Mouse (Mus musculus) ovary, postnatal 36 days (tissue): ENCODE data around the gene Ralgapa2.

Source experiments
- DNase-seq: peaks from one replicate; pipeline ENCODE4 v3.0.0; 2022; ENCODE audit warnings: low spot score, mixed read lengths

The Ralgapa2 gene

DNA sequence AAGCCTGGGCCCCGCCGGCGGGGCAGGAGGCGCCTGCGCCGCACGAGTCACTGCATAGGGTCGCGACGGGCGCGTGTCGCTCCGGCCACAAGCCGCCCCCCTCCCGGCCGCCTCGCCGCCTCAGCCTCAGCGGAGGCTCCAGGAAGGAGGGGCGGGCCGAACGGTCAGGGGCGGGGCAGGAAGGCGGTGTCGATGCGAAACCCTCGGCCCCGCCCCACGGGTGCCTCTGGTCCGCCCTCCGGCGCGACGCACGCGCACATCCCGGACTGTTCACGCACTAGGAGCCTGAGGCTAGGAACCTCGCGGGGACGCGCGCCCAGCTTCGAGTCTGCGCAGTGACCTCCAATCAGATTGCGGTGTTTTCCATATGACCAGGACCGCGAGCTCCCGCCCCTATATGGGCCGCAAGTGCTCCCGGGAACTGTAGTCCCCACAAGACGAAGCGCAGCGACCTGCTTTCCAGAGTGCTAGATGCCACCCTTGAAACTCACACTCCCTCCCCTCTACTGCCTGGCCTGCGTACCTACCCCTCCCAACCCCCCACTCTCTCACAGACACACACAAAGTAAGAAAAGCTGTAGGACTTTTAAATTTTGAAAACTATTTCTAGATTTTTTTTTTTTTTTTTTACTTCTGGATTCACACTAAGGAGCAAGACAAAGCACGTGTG is at the start of gene Ralgapa2:
Ralgapa2 (minus strand) TSS at position 434 of the 670 bp plus-strand sequence.
- DNase-seq = peak; percentile 99

DNA sequence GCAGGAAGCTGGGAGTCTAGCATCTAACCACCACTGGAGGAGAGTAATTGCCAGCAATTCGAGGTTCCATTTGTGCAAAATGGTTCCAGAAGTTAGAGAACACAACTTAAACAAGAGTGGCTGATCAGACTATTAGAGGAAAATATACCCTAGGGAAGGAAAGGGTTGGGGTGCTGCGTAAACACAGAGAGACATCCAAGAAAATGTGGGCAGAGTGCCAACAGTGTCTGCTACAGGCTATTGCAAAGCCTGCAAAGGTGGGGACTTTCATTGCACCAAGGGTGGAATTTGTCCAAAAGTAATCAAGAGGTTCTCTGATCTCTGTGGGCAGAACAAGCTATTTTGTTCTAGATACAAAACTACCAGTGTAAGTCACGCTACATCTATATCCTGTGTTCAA is 49.4 kb upstream of the Ralgapa2 start:
- no peak for DNase-seq

DNA sequence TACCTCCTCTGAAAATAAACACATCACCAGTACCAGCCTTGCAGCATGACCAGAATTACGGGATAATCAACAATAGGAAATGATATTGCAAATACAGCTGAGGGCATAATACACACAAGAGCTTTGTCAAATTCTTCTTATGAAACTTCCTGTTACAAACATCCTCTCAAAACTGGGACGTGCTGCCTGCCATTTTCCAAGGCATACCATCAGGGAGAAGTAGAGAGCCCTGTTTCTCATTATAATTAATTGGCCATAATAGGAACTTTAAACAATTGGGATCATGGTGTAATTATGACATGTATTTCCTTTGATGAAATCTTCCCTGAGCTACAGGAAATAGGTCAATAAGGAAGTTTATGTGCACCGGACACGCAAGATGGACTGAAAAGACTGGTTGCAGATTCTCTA is 48.5 kb upstream of the Ralgapa2 start:
- no peak for DNase-seq

DNA sequence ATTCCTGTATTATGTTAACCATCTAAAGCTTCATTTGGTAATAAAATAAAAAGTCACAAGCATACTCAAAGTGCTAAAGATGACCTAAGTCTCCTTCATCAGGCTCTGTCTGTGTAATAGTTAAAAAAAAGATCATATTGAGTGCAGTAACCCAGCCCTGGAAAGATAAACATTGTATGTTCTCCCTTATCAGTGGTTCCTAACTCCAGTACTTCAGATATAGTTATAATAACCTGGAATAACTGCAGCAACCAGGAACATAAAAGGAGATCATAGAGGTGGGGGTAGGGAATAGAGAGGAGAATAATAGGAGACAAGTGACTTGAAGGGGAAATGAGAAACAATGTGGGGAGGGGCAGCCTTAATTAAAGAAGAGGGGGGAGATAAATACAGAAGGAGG is 44.0 kb upstream of the Ralgapa2 start:
- no peak for DNase-seq

DNA sequence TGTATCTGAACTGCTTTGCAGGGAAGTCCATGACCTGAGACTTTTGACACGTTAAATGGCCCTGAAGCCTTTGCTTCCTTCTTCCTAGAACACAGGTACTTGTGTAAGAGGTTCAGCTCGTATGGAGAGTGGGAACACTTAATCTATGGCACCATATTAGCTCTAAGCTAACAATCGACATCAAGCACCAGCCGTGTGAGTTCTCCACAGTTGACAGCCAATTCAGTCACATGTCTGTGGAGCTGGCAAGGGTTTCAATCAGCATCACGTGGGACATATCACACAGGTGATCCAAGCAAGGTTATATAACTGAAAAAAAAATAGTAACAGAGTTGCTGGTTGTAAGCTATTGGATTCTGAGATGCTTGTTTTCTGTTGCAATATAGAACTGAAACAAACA is 43.2 kb upstream of the Ralgapa2 start:
- no peak for DNase-seq

DNA sequence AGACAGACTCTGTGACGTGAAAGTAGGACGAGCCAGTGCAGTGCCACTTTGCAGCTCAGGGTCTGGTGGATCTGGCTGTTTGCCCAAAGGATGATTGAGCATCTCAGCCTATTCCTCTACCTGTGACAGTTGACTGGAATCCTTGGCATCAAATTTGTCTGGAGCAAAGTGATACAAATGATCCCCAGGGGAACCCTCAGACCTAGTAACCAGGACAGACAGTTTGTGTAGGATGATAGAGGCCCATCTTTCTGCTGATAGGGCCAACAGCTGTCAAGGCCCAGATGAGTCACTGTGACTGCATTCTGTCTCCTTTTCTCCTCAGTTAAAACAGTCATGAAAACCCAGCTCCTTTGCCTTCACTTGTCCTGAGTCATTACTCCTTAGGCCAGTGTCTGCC is 41.6 kb upstream of the Ralgapa2 start:
- DNase-seq = no peak

DNA sequence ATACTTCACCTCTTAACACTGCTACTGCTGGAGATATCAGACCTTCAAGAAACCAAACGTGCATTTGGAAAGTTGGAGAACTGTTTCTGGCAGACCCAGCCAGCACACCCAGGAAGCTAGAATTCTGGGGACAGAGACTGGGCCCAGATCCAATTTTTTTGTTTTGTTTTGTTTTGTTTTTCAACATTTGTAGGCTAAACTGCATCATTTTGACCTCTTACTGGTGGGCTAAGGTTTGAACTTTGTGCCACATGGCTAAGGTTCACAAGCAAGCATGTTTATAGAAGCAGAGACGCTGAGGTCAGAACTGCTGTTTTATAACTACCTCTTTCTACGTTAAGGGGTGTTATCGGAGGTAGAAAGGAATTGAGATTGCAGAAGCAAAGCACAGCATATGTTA is 39.7 kb upstream of the Ralgapa2 start:
- DNase-seq = no peak

DNA sequence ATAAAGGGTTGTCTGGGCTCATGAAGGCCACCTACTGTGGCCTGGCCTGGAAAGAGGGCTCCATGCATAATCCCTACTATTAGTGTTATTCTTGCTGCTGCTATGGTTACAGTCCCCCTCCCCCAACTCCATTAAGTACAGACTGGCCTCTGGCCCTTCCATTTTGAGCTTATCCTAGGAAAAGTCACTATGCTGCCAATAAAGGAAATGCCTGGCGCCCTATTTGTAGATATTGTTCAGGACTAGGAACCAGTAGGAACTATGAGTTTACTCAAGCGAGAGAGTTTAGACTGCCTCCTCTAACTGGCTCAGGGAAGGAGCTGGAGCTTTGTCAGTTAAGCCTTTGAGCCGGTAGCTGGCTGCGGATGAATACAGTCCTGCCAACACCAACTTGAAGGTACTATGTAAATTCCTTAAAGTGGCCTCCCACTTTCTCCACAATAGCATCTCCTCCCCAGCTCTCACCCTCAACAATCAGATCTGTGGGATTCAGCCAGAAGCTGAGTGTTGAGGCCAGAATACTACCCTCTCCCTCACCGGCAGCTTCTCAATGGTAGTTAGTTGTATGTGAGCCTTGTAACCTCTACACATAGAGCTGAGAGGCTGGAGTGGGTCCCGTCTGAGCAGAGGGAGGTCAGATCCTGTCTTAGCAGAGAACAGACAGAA is 37.1 kb upstream of the Ralgapa2 start:
- no peak for DNase-seq

DNA sequence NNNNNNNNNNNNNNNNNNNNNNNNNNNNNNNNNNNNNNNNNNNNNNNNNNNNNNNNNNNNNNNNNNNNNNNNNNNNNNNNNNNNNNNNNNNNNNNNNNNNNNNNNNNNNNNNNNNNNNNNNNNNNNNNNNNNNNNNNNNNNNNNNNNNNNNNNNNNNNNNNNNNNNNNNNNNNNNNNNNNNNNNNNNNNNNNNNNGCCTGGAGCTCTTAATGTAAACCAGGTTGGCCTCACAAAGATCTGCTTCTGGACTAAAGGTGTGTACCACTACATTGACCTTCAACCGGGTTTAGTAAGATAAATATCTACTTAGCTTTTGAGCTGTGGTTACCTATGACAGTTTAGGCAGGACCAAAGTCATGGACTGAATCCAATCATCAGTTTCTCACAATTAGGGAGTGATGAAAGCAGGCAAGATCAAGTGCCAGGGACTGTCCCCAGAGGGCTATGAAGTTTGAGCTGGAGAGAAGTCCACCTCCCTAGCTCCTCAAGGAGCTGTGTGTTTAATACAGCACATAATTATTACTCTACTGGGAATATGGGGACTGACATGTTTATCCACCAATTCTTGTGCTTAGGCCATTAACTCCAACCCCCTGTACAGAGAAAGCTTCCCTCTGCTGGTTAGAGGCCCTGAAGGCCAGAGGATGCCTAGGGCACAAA is 32.1 kb upstream of the Ralgapa2 start:
- DNase-seq = no peak

DNA sequence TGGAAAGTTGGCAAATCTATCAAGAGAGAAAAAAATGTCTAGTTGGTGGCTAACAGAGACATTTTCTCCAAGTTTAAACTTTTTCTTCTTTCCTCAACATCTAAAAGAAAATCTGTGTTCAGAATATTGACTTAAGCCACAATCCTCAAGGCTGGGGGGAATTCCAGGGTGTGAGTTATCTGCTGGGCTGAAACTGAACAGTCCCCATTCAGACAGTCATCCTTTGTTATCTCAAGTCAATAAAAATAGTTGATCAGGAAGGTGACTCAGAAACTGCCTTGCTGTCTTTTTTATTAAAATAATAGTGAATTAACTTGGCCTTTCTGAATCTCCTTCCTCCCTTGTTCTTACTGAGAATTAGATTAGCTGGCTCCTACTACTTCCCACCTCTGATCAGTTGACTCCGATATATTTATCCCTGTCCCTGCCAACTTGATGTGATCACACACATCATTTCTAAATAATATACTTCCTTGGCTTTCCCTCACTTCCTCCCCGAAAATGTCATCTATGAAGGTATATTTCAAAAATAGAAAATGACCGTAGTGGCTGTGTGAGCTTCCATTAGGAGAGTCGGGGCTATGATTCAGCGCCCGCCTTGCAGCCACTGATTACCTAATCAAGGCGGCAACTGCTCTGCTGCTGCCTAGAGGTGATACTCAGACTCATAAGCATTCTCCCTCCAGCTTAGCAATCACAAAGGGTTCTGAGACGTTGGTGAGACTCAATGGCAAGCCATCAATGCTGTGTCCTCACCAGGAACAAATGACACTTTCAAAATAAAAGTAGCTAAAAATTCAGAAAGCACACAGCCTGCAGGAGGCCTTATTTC is 21.2 kb upstream of the Ralgapa2 start:
- DNase-seq = no peak

DNA sequence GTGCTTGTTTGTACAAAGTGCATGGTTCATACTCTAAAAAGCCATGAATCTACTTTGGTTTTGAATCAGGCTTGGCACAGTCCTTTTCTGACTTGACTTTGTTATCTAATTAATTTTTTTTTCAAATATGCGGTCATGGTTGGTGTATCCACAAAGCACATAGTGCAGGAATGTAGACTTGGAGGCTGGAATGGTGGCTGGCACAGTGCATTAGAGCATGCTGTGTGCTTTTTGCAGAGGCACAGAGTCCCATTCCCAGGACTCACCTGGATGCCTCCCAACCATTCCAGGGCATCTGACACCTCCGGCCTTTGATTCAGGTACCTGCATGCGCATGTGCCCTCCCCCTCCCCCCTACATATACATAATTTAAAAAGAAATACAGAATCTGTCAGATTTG is 20.3 kb upstream of the Ralgapa2 start:
- no peak for DNase-seq

DNA sequence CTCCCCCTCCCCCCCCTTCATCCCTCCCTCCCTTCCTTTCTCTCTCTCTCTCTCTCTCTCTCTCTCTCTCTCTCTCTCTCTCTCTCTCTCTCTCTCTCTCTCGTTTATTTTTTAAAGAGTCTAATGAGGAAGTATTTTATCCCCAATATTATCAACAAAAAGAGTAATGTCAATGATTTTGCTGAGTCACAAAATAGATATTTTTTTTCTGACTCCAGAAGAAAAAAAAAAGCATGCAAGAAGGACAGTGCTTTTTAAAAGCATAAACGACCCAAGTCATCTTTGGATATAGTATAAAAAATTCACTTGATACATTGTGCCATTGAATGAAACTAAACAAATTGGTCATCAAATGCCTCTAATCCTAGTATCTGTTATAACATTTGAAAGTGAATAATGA is 13.3 kb upstream of the Ralgapa2 start:
- no peak for DNase-seq

DNA sequence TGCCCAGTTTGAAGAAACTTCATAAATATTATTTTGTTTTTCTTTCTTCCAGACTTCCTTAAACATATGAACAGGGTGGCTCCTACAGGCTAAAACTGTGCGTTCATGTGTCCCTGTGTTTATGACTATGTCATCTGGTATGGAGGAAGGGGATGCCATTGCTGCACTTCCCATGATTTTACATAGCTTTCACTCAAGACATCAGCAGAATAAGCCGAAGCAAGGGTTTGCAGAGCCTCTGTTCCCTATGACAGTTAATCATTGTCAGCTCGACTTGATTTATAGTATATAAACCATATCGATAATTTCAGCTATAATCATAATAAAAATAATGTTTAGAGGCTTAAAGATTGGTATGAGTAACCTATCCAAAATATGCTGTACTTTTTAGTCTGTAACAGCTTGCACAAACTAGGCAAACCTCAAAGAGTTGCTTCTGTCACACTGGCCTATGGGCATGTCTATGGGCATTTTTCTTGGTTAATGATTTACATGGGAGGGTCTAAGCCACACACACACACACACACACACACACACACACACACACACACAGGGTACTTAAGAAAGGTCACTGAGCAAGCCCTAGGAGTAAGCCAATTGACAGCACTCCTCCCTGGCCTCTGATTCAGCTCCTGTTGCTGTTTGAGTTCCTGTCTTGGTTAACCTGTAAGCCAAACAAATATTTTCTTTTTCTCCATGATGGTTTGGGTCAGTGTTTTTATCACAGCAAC is 12.7 kb upstream of the Ralgapa2 start:
- no peak for DNase-seq

DNA sequence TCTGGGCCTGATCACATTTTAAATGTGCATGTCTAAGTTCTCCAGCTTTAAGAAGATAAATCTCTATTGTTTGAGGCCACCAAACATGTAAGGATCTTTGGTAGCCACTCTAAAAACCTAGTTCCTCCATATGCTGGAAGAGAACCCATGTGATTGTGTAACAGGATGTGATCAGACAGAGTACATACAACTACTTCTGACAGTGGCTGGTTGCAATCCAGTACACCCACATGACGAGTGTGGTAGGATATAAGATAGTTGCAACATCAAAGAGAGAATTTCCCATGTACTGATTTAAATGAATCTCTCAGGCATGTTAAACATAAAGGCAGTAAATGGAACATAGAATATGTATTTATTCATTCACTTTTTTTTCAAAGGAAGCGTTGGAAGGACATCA is 4.8 kb upstream of the Ralgapa2 start:
- DNase-seq = no peak

DNA sequence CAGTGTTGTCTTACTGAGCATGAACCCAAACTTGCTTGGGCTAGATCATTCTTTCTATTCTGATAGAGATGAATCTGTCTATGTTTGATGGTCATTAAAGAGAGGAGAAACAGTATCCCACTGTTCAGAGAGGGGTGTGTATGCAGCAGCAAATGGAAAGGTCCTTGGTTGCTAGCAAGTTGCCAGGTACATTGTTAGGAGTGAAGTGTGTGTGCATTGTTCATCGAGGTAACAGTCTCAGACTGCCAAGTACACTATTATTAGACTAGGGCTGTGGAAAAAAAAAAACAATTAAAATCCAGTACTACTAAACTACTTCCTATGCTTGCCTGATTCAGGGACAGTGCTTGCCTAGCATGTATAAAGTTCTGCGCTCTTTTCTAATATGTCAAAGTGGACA is 2.9 kb upstream of the Ralgapa2 start:
- DNase-seq = no peak

DNA sequence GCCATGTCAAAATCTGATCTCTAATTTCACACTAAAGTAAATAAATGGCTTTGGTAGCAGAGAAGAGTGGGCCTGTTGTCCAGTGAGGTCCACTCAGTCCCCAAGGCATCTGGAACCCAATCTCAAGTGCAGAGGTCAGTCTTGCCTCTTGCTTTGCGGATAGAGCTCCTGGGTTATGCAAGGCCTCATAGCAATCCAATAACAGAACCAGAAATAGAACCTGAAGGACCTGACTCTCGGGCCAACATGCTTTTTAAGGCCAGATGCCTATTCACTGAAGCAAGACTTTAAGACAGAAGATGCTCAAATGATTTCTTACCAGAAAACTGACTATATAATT is 407 bp upstream of the Ralgapa2 start:
- DNase-seq = no peak

DNA sequence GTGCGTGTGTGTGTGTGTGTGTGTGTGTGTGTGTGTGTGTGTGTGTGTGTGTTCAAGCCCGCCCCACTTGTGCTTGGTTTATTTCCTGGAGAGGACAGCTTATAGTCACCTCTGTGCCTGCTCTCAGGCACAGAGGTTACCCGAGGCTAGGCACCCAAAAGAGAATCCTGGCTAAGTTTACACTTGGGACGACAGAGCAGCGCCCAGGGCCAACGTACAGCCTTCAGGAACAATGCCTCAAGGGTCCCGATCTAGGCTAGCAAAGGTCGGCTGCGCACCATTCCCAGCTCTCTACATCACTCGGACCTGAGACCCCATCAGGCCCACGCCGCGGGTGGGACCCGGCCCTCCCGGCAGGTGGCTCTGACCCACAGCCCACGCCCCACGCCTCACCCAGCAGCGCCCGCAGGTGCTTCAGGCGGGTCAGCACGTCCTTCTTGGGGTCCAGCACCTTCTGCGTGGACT is 711 bp downstream of the Ralgapa2 start:
- no peak for DNase-seq

DNA sequence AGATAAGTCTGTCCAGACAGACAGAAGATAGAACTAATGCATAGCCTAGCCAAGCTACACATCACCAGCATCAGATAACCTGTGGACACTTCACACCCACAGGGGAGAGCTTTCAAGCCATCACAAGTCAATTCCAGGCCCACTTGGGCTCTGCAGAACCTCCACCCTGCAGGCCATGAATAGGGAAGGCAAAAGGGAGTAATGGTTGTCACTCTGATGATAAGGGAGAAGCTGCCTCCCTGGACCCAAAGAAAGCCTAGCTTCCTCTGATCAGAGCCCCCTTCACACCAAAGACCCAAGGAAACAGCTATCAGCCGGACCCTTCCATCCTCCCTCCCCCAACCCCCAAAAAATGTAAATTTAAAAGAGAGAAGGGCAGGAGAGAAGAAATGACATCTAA is 1.4 kb downstream of the Ralgapa2 start:
- DNase-seq = no peak

DNA sequence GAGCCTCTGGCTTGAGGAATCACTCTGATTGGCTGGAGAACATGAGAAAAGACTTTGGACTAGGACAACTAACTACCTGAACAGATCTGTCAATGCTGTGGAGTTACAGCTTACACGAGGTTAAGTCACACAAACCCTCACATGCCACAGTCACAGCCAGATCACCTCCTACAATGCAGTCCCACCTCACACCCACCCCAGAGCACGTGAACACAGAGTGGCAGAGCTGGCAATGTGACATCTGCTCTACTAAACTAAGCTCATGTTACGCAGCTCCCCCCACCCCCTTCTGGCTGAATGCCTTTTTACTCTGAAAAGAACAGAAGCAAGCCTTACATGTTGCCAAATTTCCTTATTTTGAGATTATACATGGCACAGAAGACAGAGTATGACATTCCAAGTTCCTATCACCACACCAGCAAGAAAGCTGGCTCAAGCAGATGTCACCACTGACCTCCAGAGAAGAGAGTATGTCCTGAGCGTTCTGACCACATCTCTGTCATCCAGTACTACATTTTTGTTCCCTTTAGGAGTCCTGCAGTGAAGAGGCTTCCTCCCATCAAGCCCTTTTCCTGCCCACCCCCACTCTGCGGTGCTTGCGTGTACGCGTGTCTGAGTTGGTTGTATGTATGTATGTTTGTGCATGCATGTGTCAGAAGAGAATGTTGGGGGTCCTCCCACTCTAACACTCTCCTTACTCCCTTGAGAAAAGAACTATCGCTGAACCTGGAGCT is 9.4 kb downstream of the Ralgapa2 start:
- peak; percentile 24 for DNase-seq

DNA sequence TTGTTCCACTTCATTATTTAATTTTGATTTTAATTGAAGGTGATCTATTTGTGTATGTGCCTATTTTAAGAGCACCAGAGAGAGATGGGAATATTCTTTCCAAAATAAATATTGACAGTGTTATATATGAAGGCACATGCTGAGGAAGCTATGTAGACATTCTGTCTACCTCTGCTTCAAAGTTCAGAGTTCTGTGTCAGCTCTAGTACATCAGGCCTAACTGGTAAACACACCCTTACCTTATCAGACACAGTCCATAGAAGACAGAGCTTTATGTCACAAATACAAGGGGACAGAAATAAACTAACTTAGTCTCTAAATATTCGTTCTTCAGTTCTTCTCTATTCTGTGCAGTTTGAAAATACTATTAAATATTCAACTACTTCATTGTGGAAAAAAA is 12.1 kb downstream of the Ralgapa2 start:
- no peak for DNase-seq

DNA sequence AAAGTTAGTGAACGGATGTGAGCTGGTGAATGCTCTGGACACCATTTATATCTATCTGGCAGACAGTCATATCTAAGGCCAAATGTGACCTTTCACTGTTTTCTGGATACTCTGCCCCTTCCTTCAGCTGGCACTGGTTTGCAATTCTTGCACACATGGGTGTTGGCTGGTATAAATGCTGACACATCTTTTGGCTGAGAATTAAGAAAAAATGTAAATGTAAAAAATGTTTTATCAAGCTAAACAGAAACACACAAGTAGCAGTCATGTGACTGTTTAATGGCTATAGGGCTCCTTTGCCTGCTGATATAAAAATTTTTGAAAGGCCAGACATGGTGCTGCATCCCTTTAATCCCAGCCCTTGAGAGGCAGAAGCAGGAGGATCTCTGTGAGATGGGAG is 13.0 kb downstream of the Ralgapa2 start:
- DNase-seq = no peak
